Mouse (Mus musculus) olfactory bulb, adult 2 months (tissue): ENCODE measurements around the gene Esd.

Experiments used
- CTCF ChIP-seq: fragments of 200-500 bp; IDR thresholded peaks from 2 replicates; pipeline ENCODE4 v1.5.1; 2012; ENCODE audit warnings: low read depth, mild to moderate bottlenecking, low read length, moderate library complexity; ENCODE audit not compliant: insufficient read depth
- POLR2A ChIP-seq: fragments of 200-500 bp; IDR thresholded peaks from 2 replicates; pipeline ENCODE4 v1.6.1; 2012; ENCODE audit warnings: mild to moderate bottlenecking, low read depth, low read length, moderate library complexity; ENCODE audit not compliant: insufficient read depth

DNA sequence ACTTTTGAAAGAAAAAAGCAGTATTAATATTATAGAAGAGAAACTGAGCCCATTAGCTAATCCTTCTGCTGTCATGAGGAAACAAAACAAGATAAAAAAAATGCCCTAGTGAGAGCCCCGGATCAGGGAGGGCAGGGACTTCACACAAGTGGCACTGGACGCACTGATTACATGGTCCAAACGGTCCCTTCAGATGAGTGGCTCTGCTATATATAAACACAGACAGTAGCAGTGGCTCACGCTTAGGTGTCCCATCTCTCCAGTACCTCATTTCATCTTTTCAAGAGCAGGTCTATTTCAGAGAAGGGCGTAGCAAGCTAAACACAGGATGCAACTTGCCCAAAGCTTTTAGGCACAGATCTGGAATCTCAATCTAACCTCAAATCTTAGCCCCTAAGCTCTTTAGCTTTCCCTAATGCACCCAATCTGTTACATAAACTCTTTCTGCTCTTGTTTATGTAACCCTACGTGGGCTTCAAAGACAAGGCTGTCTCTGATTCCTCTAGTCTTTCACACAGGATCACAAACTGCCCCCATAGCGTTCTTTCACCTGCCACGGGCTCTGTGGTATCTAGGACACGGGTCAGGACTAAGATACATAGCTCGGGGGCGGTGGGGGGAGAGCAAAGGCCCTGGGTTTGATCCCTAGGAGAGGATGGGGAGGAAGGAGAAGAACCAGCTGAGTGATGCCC lies 52.3 kb downstream of the Esd start:
- TF ChIP-seq CTCF (no peak), POLR2A (no peak)
